Mouse (Mus musculus) embryonic fibroblast, embryonic 13.5 days (primary cell): ENCODE results near the gene Pdss2.

Experiments used
- CTCF ChIP-seq: IDR thresholded peaks from 2 replicates; pipeline ENCODE4 v1.5.1; 2011; ENCODE audit warnings: mild to moderate bottlenecking, control low read depth, low read length, moderate library complexity, borderline replicate concordance; ENCODE audit not compliant: insufficient read depth
- POLR2A ChIP-seq: IDR thresholded peaks from 2 replicates; pipeline ENCODE4 v1.6.1; 2011; ENCODE audit warnings: low read depth, mild to moderate bottlenecking, control low read depth, low read length, moderate library complexity

DNA sequence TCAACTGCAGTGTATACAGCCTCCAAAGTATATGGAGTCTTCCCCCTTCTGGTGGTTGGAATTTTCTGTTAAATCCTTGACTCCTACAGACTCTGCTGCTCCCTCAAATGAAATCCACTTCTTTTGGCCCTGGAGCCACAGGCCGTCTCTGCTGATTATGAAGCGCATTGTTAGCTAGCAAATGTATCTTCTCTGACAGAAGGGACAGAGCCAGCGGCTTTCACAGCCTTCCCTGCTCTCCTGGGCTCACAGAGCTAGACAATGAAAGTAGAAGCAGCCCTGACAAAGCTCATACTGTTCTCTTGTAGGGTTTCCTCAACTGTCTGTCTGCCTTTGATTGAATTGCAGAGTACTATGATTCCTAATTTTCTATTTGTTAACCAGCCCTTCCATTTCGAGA lies 51.1 kb downstream of the Pdss2 start:
- no peak for TF ChIP-seq POLR2A
- no peak for TF ChIP-seq CTCF
